Mouse (Mus musculus) left cerebral cortex, adult 11 months (tissue): Measurements from ENCODE around the gene Nme2.

ENCODE experiments used
- DNase-seq: peaks from one replicate; pipeline ENCODE4 v3.0.0; 2022; ENCODE audit warnings: low spot score

Gene Nme2

GRCm38 (mm10) chr11:93956159-93956558 is at the start of gene Nme2:
Nme2 (minus strand) TSS chr11:93956259.
- DNase-seq, result no peak

DNA sequence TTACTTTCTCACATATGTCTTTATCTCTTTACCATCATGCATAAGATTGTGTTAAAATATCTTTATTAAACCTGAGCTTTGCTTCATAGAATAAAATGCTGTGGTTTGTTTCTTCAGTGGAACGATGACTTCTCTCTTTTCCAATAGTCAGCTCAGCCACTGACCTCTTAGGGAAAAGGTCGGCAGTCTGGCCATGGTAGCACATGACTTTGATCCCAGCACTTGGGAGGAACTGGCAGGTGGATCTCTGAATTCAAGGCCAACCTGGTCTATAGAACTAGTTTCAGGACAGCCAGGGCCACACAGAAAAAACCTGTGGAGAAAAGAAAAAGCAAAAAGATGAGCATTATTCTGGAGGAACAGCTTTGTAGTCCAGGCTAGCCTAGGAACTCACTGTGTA is 47.3 kb upstream of the Nme2 start:
- no peak for DNase-seq

GRCm38 (mm10) chr11:93999276-93999675 is 43.2 kb upstream of the Nme2 start:
- no peak for DNase-seq

- DNase-seq, result no peak
Measured at GRCm38 (mm10) chr11:93997141-93997775, 41.2 kb upstream of the Nme2 start.

- DNase-seq, result peak; percentile 47
Measured at GRCm38 (mm10) chr11:93996306-93997140, 40.5 kb upstream of the Nme2 start.

GRCm38 (mm10) chr11:93995720-93996305 is 39.8 kb upstream of the Nme2 start, which contains the start of gene Spag9:
Spag9 (plus strand) TSS chr11:93996091.
- DNase-seq, result peak; percentile 87

- peak; percentile 86 for DNase-seq
Measured at GRCm38 (mm10) chr11:93995111-93995719, 39.2 kb upstream of the Nme2 start.

GRCm38 (mm10) chr11:93994531-93994930 is 38.5 kb upstream of the Nme2 start:
- no peak for DNase-seq

DNA sequence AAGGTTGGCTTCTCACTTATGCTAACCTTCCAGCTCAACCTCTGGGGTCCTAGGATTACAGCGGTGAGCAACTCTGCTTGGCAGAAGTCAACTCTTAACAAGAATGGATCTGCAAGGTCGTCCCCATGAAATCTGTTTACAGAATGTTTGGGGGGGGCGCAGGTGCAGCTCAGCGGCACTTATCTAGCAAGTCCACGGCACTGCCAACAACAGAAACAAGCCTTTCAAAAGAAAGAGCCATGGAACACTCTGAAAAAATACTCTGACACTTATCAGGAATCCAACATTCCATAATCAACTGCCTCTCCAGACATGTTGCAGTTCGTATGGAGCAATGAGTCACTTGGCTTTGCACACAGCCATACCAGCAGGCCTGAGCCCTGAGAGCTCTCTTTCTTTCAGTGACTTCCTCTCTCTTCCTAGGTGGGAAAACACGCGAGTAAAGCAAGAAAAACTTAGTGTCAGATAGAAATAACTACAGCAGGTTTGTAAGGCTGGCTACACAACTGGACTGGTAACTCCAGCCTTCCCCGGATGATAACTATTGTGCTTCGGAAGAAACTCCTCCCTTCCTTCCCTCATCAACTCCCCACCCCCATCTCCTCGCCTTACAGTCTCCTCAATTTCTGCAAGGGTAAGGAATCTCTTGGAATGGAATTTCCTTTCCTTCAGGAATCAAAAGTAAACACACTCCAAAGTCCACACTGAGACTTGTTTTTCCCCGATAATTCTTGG is 32.4 kb upstream of the Nme2 start:
- DNase-seq, result no peak

DNA sequence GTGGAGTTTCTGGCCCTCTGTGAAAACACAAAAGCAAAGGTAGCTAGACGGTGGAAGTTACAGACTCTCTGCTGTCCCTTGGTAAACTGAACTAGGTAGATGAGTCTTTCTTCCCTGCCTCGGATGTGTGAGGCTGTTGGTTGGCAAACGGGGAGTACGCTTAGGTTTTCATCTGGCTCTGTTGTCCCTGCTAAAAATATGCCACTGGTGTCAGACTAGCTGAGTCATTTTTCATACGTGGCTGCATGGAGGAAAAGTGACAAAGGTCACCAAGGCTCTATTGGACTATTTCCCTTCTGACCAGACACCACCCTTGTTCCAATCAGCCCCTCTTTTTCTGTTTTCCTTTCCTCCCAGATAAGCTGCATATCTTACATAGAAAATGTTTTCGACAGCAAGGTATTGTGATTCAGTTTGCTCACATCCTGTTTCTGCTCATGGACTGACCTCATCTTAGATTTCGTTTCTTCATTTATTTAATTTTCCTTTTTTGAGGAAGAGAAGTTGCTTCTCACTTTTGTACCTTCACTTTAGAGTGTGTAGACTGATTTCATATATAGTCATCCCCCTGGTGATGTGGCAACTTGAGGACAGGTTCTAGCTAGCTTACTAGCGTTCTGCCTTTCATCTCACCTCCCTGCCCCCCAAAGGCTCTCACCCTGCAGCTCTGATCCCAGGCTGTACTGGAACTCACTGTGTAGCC is 31.7 kb upstream of the Nme2 start:
- DNase-seq, result no peak

GRCm38 (mm10) chr11:93987026-93987425 is 31.0 kb upstream of the Nme2 start:
- DNase-seq, result no peak

DNA sequence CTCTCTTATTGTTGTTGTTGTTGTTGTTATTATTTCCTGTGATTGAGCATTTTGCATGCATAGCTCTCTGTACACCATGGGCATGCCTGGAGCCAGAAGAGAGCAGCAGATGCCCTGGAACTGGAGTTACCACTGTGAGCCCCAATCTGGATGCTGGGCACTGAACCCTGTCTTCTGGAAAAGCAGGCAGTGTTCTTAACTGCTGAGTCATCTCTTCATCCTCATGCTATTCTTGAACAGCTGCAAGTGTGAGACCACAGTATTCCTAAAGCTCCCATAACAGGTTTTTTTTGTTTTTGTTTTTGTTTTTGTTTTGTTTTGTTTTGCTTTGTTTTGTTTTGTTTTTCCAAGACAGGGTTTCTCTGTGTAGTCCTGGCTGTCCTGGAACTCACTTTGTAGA is 30.2 kb upstream of the Nme2 start:
- no peak for DNase-seq

DNA sequence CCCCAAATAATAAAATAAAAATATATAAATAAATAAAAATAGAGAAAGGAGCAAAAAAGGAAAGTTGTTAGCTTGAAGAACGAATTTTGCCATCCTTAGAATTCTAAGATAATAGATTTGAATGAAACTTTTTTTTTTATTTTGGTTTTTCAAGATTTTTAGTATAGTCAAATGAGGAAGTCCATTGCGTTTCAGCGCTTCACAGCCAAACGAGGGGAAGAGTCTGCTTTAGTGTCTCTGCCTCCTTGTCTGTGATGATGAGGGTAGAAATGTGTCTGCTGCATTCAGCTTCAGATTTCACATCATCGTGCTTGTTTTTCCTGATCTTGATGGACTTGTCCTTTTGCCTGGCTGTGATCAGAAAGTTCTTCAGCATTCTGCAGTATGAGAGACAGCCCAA is 29.2 kb upstream of the Nme2 start:
- no peak for DNase-seq

DNA sequence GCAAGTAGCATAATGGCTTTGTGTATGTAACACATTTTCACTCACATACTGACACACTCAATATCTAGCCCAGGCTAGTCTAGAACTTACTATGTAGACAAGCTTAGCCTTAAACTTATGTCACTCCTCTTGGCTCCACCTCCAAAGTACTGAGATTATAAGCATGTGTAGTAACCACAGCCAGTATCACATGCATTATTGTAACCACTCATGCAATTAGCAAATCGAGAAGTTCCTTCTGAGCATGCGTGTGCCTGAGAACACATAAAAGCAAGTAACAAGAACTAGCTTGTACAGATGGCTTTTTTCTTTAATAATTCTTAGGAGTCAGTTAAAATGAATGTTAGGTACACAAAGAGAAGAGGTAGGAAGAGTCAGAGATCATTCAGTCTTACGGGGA is 28.6 kb upstream of the Nme2 start:
- DNase-seq, result no peak

DNA sequence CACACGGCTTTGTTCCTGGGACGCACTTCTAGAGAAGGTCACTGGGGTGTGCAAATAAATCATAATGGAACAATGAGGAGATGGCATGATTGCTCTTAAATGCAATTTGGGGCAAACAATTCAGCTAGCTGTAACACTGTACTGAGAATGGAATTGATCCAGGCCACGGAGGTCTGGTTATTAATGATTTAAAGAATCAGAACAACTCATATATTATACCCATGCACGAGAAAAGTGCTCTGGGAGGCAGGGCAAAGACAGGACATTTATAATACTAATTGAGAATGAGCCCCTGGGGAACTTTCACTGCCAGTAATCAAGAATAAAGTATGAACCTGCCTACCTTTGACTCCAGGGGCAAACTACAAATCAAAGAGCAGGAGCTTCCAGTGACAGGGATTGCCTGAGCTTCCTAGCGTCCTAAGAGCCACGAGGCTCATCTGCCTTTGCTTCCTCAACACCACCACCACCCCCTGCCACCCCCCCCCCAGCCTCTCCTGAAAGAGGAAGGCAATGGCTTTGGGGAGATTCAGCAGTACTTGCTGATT is 23.5 kb upstream of the Nme2 start:
- no peak for DNase-seq

DNA sequence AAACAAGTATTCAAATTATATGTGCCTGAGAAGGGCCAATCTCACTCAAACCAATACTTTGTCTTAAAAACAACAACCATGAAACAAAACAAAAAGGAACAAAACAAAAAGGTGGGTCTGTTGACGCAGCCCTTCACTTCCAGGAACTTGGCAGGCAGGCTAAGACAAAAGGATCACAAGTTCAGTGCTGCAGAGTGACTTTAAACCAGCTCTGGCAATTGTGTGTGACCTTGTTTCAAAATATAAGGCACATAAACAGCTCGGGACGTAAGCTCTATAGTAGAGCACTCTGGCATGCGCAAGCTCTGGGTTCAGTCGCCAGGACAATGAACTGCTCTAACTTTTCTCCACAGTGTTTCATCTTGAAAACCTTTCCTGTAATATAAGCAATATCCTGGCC is 16.9 kb upstream of the Nme2 start:
- no peak for DNase-seq

DNA sequence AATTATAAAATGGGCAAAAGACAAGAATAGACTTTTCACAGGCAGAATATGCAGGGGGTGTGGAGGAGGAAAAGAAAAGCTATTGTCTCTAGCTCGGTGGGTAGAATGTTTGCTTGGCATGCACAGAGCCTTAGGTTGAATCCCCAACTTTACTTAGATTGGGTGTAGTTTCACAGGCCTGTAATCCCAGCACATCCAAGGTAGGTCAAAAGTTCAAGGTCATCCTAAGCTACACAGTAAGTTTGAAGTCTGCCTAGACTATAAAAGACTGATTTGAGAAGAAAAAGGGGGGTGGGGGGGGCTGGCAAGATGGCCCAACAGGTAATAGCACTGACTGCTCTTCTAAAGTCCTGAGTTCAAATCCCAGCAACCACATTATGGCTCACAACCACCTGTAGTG is 13.7 kb upstream of the Nme2 start:
- DNase-seq, result no peak

- DNase-seq, result no peak
Measured at GRCm38 (mm10) chr11:93969171-93969570, 13.1 kb upstream of the Nme2 start.

- DNase-seq, result no peak
Measured at GRCm38 (mm10) chr11:93968848-93969128, 12.7 kb upstream of the Nme2 start.

DNA sequence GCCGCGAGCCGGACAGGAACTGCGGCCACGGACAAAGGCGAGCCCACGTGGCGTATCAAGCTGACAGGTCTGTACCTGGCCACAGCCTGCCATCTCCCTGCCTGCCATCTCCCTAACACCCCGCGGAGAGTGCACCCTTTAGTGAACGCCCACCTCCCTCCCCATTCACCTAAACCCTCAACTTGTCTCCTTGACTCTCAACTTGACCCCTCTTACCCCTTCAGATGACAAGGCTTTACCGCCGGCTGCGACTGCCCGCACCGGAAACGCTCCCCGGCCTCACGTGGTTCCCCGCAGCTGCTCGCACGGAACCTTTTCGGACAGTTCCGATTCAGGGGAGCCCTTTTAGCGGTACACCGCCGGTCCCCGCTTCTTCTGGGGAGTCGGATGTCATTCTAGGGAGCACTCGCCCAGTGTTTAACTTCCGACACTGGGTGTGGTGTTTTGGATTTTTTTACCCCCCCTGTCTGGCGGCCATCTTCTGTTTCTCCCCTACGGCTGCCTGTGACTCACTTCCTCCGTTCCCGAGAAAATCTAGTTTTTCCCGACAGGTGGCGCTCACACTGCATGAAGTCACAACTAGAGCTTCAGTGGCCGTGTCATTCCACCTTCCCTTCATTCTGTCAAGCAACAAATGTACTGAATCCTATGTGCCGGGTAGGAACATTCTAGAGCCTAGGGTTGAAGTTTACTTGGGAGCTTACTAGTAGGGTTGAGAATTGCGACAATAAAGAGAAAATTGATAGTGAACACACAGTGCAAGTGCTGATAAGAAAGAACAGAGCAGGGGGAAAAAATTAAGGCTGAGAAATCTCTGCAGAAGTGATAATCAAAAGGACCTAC is 12.2 kb upstream of the Nme2 start, which contains the start of the genes Gm20390 and Nme1:
TSS of gene Gm20390 (minus strand) at position 289 of the 843 bp plus-strand sequence.
TSS of gene Nme1 (minus strand) at position 517 of the 843 bp plus-strand sequence.
- DNase-seq, result peak; percentile 97
